Mouse (Mus musculus) embryonic facial prominence, embryonic 12.5 days (tissue): ENCODE data around the gene Nwd1. TPM values are rescaled to one million over a fixed set of nuclear protein-coding genes. Genes with fewer than 3 reads are reported as not detected.

Experiments used
- microRNA-seq: library from miRNA; unstranded; fragments of <30 nt; microRNA quantifications from one replicate; pipeline ENCODE4, GENCODE M21; 2017
- polyA plus RNA-seq: library from polyadenylated mRNA; unstranded; fragments of >200 nt; fragmentation: Nextera tagmentation; extraction: Ambion mirVana; gene quantifications from 2 replicates; pipeline ENCODE4 v1.2.1, GENCODE M21; 2016

Nwd1 gene
- polyA plus RNA-seq, 1 experiment from 2014 or later: 0.05 TPM

Small RNAs within 50 kb of the gene (microRNA-seq; reads per million reads assigned to microRNA genes)
- not detected for gene Gm26237

Other genes starting within 250 kb of the Nwd1 start
- 69.0 and 71.8 TPM in 2 replicates for gene Eps15l1, start 225.3 kb upstream of the Nwd1 start, polyA plus RNA-seq
- gene Calr3, start 202.8 kb upstream of the Nwd1 start, polyA plus RNA-seq: 1.4 and 1.7 TPM in 2 replicates
- gene 1700030K09Rik, start 202.8 kb upstream of the Nwd1 start, polyA plus RNA-seq: 18.7 and 19.0 TPM in 2 replicates
- 64.4 and 66.5 TPM in 2 replicates for gene Cherp, start 171.5 kb upstream of the Nwd1 start, polyA plus RNA-seq
- 29.4 and 33.0 TPM in 2 replicates for gene Slc35e1, start 154.1 kb upstream of the Nwd1 start, polyA plus RNA-seq
- 22.3 and 23.4 TPM in 2 replicates for gene Med26, start 98.4 kb upstream of the Nwd1 start, polyA plus RNA-seq
- 115 and 123 TPM in 2 replicates for gene Smim7, start 75.6 kb upstream of the Nwd1 start, polyA plus RNA-seq
- 16.5 and 17.1 TPM in 2 replicates for gene Tmem38a, start 74.7 kb upstream of the Nwd1 start, polyA plus RNA-seq
- 177 and 182 TPM in 2 replicates for gene Sin3b, start 76.6 kb downstream of the Nwd1 start, polyA plus RNA-seq
- gene F2rl3, start 115.2 kb downstream of the Nwd1 start, polyA plus RNA-seq: 1.8 and 2.2 TPM in 2 replicates